Mouse (Mus musculus) lung, adult 2 months (tissue): ENCODE measurements at regions not wholly inside any gene's neighbourhood (a gene's known extent, or its start where the extent isn't known, plus 50 kb on each side); places are given as distances from the start of the nearest gene placed in this dataset.

Source experiments
- DNase-seq: peaks from one replicate; pipeline ENCODE4 v3.0.0; 2022
- H3K4me1 ChIP-seq: fragments of 200-500 bp; 2 replicates; pipeline ENCODE4 v1.6.1; 2011; ENCODE audit warnings: low read length; ENCODE audit not compliant: control insufficient read depth, insufficient read depth
- H3K4me3 ChIP-seq: fragments of 200-500 bp; replicated peaks from 2 replicates; pipeline ENCODE3; 2011; ENCODE audit warnings: low read depth, mild to moderate bottlenecking, control low read depth, low read length; ENCODE audit errors: extremely low read depth
- CTCF ChIP-seq: fragments of 200-500 bp; IDR thresholded peaks from 2 replicates; pipeline ENCODE4 v1.5.1; 2011; ENCODE audit warnings: mild to moderate bottlenecking, low read length, control low read depth; ENCODE audit not compliant: insufficient read depth
- POLR2A ChIP-seq: fragments of 200-500 bp; IDR thresholded peaks from 2 replicates; pipeline ENCODE4 v1.6.1; 2011; ENCODE audit warnings: low read depth, mild to moderate bottlenecking, control low read depth, low read length, borderline replicate concordance; ENCODE audit errors: extremely low read depth
- WGBS: fragments of 180-500 bp; shearing (Covaris S2); methylation state at CpG from one replicate; pipeline ENCODE4 v1.1.7; 2018; 5-methylcytosine and 5-hydroxymethylcytosine counted together

- Histone ChIP-seq H3K4me1 (no peaks in the 10 kb centered on the region; the same call in 1 of the 2 replicates), H3K4me3 (no peak overlapping the region)
- 75% methylated on average over 2 of the region's 2 CpGs for whole genome bisulfite sequencing
- no peak for DNase-seq
- TF ChIP-seq CTCF, result no peak
- no peak for TF ChIP-seq POLR2A
Measured at GRCm38 (mm10) chr11:56760474-56760873, 250.7 kb upstream of the Gria1 start.

DNA sequence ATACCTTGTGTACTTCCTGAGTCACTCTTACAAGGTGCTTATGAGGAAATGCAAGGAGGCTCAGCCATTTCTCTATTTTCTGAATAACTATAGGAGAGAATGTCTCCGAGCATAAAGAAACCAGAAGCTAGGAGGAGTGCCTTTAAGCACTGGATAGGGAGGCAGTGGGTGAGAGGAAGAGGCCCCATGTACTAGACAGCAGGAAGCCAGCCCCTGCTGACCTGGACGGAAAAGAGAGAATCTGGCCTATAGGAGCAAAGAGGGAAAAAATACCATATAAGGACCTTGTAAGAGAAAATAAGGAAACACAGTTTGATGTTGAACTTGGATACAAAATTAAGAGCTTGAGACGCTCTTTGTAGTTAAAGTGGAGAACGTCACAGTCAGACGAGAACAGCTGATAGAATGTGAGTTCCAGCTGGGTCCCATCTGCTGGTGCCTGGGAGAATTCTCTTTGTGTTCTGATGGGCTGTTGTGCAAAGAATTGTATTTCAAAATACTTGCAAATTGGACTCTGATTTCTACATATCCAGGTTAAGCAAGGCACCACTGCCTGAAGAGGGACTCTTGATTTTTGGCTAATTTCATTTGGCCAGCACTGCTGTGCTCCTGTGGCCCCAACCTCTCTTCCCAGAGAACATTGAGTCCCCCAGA, 248.6 kb upstream of the Gria1 start:
- H3K4me1 ChIP-seq, result no peaks in the 10 kb centered on the region; the same call in 1 of the 2 replicates
- H3K4me3 ChIP-seq, result no peak overlapping the region
- TF ChIP-seq CTCF (no peak), POLR2A (no peak)
- WGBS, result 56% methylated on average over 5 of the region's 5 CpGs
- DNase-seq, result no peak

GRCm38 (mm10) chr11:56767424-56767823, 243.8 kb upstream of the Gria1 start:
- Histone ChIP-seq H3K4me1 (no peaks in the 10 kb centered on the region; the same call in 1 of the 2 replicates), H3K4me3 (no peak overlapping the region)
- no peak for DNase-seq
- no peak for TF ChIP-seq POLR2A
- TF ChIP-seq CTCF, result no peak

DNA sequence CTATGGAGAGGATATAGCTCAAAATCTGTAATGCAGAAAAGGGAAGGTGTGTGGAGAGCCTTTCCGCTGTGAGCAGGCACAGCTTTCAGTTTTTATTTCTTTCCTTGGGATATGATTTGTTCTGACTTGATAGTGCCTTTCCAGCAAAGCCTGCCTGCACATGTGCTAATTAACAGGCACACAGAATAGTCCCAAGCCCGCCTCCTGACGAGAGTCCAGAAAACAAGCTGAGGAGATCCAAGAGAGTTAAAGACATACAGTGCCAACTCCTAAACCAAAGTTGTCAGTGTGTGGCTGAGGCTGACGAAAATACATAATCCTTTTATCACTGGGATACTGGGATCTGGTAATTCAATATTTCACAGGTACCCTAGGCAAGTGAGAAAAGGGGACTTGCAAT, 224.8 kb upstream of the Gria1 start:
- no peak for DNase-seq
- H3K4me3 ChIP-seq, result no peak overlapping the region
- WGBS, result 83% methylated on average over 4 of the region's 4 CpGs
- no peaks in the 10 kb centered on the region for H3K4me1 ChIP-seq
- no peak for TF ChIP-seq CTCF
- no peak for TF ChIP-seq POLR2A

- no peaks in the 10 kb centered on the region for H3K4me1 ChIP-seq
- no peak overlapping the region for H3K4me3 ChIP-seq
- no peak for DNase-seq
- 68% methylated on average over 2 of the region's 2 CpGs for WGBS
- no peak for TF ChIP-seq POLR2A
- TF ChIP-seq CTCF, result no peak
Measured at GRCm38 (mm10) chr11:56792691-56793090, 218.5 kb upstream of the Gria1 start.

DNA sequence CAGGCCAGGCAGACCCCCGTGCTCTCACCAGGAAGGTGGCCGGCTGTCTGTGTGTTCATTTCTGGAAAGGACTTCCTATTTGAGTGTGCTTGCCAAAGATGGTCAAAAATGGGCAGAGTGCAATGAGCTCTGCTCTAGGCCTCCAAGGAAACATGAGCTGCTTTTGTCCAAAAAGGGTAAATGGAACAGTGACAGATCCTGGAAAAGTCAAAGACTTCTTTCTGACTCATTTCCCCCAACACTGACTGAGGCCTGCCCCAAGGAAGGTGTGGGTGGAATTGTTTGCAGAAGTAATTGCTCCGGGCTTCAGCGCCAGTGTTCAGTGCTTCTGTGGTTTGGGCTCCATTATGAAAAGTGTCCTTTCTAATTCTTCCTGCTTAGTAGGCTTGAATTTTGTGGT, 203.9 kb upstream of the Gria1 start:
- no peak for TF ChIP-seq POLR2A
- no peak for TF ChIP-seq CTCF
- no peak for DNase-seq
- WGBS, result 80% methylated on average over 4 of the region's 4 CpGs
- Histone ChIP-seq H3K4me3 (no peak overlapping the region), H3K4me1 (no peaks in the 10 kb centered on the region)

GRCm38 (mm10) chr11:56810141-56810540, 201.0 kb upstream of the Gria1 start:
- 71% methylated on average over 2 of the region's 2 CpGs for WGBS
- DNase-seq, result no peak
- TF ChIP-seq POLR2A, result no peak
- no peak for TF ChIP-seq CTCF
- H3K4me3 ChIP-seq, result no peak overlapping the region
- H3K4me1 ChIP-seq, result no peaks in the 10 kb centered on the region

DNA sequence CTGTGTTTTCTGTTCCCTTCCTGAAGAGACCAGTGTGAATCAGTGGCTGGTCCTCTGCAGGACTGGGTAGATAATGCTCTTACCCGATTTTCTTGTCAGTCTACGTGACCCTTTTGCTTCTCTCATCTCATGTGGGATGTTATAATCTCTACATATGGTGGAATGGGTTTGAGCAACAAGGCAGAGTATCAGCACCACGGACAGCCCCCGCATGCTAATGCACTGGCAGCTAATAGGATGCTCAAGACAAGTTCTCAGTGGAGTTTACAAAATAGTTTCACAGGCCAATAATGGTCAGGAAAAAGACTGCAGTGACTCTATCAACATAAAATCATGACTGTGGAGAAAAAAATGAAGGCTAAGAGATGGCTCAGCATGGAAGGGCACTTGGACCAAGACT, 199.1 kb upstream of the Gria1 start:
- 45% methylated on average over 4 of the region's 4 CpGs for WGBS
- no peaks in the 10 kb centered on the region for H3K4me1 ChIP-seq
- no peak overlapping the region for H3K4me3 ChIP-seq
- TF ChIP-seq CTCF, result no peak
- no peak for TF ChIP-seq POLR2A
- DNase-seq, result no peak

DNA sequence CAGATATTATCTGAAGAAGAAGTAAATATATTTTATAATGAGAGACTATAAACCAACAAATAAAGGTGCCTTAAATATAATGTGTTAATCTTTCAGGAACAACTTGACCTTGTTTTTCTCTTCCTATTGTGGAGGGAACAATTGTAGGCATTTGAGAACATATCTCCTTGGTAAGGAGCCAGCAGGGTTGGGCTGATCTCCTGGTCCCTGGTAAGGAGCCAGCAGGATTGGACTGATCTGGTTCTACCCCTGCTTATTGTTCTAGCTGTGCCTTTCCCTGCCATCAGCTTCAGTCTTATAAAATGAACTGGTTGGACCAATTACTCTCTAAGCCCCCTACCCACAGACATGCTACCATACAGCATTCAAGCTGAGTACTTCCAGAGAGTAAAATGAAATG, 187.7 kb upstream of the Gria1 start:
- Histone ChIP-seq H3K4me3 (no peak overlapping the region), H3K4me1 (no peaks in the 10 kb centered on the region)
- DNase-seq, result no peak
- TF ChIP-seq CTCF (no peak), POLR2A (no peak)

DNA sequence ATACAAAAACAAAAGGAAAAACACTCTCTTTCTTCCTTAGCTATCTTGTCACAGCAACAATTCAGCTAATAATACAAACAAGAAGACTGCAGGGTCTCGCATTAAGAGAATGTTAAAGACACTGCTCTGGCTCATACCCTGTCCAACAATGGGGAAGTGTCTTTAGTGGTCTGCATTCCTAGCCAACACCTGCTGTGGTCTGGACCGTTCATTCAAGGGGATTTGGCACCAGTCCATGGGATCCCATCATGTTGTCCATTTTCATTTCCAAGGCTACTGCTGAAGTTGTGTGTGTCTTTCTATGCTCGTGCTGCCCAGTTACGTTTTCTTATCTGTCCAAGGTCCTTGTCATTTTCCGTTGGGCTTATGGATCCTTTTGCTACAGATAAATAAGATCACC, 183.7 kb upstream of the Gria1 start:
- TF ChIP-seq POLR2A, result no peak
- H3K4me1 ChIP-seq, result no peaks in the 10 kb centered on the region
- H3K4me3 ChIP-seq, result no peak overlapping the region
- no peak for DNase-seq
- 74% methylated on average over 5 of the region's 5 CpGs for WGBS
